Mouse (Mus musculus) cerebellum, adult 11 months (tissue): ENCODE measurements around the gene Max.

ENCODE experiments used
- DNase-seq: peaks from one replicate; pipeline ENCODE4 v3.0.0; 2022

Gene Max

GRCm38 (mm10) chr12:76954698-76955423, 7.1 kb downstream of the Max start:
- DNase-seq, result peak; percentile 85

GRCm38 (mm10) chr12:76953750-76954363, 8.1 kb downstream of the Max start:
- no peak for DNase-seq

GRCm38 (mm10) chr12:76950330-76950729, 11.7 kb downstream of the Max start:
- DNase-seq, result no peak

GRCm38 (mm10) chr12:76948781-76949180, 13.2 kb downstream of the Max start:
- DNase-seq, result no peak

- DNase-seq, result no peak
These were observed 13.8 kb downstream of the Max start for GRCm38 (mm10) chr12:76948185-76948584.

- DNase-seq, result no peak
These were observed 14.5 kb downstream of the Max start for GRCm38 (mm10) chr12:76947487-76947886.

- no peak for DNase-seq
These were observed 18.5 kb downstream of the Max start for GRCm38 (mm10) chr12:76943466-76943865.

GRCm38 (mm10) chr12:76943046-76943445, 19.0 kb downstream of the Max start:
- no peak for DNase-seq

GRCm38 (mm10) chr12:76942476-76942875, 19.5 kb downstream of the Max start:
- DNase-seq, result no peak

GRCm38 (mm10) chr12:76941524-76941923, 20.5 kb downstream of the Max start:
- DNase-seq, result no peak

- DNase-seq, result no peak
These were observed 24.0 kb downstream of the Max start for GRCm38 (mm10) chr12:76938013-76938412.

GRCm38 (mm10) chr12:76936211-76936610, 25.8 kb downstream of the Max start:
- DNase-seq, result no peak

GRCm38 (mm10) chr12:76934438-76934837, 27.6 kb downstream of the Max start:
- DNase-seq, result no peak

- no peak for DNase-seq
These were observed 29.3 kb downstream of the Max start for GRCm38 (mm10) chr12:76932688-76933060.

- DNase-seq, result peak; percentile 77
These were observed 30.0 kb downstream of the Max start for GRCm38 (mm10) chr12:76931739-76932687.

- DNase-seq, result no peak
These were observed 31.8 kb downstream of the Max start for GRCm38 (mm10) chr12:76930177-76930576.

- no peak for DNase-seq
These were observed 34.5 kb downstream of the Max start for GRCm38 (mm10) chr12:76927539-76927938.

- no peak for DNase-seq
These were observed 35.0 kb downstream of the Max start for GRCm38 (mm10) chr12:76927012-76927411.

GRCm38 (mm10) chr12:76926338-76926945, 35.6 kb downstream of the Max start:
- no peak for DNase-seq

- DNase-seq, result peak; percentile 70
These were observed 36.9 kb downstream of the Max start for GRCm38 (mm10) chr12:76924904-76925604.

GRCm38 (mm10) chr12:76923118-76923517, 38.9 kb downstream of the Max start:
- DNase-seq, result no peak

- no peak for DNase-seq
These were observed 41.0 kb downstream of the Max start for GRCm38 (mm10) chr12:76920990-76921389.
